Mouse (Mus musculus) CH12.LX (cell line): ENCODE measurements around the gene Gjc1. TPM values are rescaled to one million over a fixed set of nuclear protein-coding genes. Genes with fewer than 3 reads are reported as not detected.

ENCODE experiments used
- DNase-seq: peaks from one replicate; pipeline ENCODE4 v3.0.0-alpha.2; 2013; ENCODE audit errors: extremely low read depth
- H3K27ac ChIP-seq: 2 replicates; pipeline ENCODE4 v1.5.1; 2012; ENCODE audit warnings: low read depth, mild to moderate bottlenecking, control low read depth, moderate library complexity; ENCODE audit not compliant: insufficient read depth
- H3K27me3 ChIP-seq: replicated peaks from 2 replicates; pipeline ENCODE3; 2012; ENCODE audit warnings: inconsistent platforms
- H3K36me3 ChIP-seq, 2 experiments: replicated peaks in 1 of 2; 2 replicates each; pipeline versions ENCODE3 to v1.6.1; 2012; ENCODE audit warnings: inconsistent platforms in 1 of 2, low read length in 1 of 2, mild to moderate bottlenecking in 1 of 2, mixed read lengths in 1 of 2, moderate library complexity in 1 of 2; ENCODE audit not compliant: control insufficient read depth in 1 of 2, insufficient read depth in 1 of 2
- H3K4me1 ChIP-seq, 2 experiments: 2 replicates each; pipeline ENCODE4 v1.6.1; 2012; ENCODE audit warnings: inconsistent platforms in 1 of 2, moderate library complexity in 1 of 2; ENCODE audit not compliant: insufficient read depth in 2 of 2, control insufficient read depth in 1 of 2
- H3K4me2 ChIP-seq: 2 replicates; pipeline ENCODE4 v1.6.1; 2012; ENCODE audit warnings: low read depth, mild to moderate bottlenecking, control low read depth; ENCODE audit not compliant: poor library complexity, insufficient read depth, severe bottlenecking
- H3K4me3 ChIP-seq, 3 experiments: fragments of 150-350 bp in 1 of 3; sonication (generic) in 1 of 3; replicated peaks in 1 of 3; 2 replicates each; pipeline versions ENCODE3 to v1.5.1; 2011 to 2012; ENCODE audit warnings: low read depth in 2 of 3, low read length in 2 of 3, mild to moderate bottlenecking in 2 of 3, moderate library complexity in 2 of 3, control low read depth in 1 of 3, improper control_type of control experiment in 1 of 3, inconsistent platforms in 1 of 3, mixed read lengths in 1 of 3; ENCODE audit not compliant: poor library complexity in 1 of 3
- H3K79me2 ChIP-seq: replicated peaks from 2 replicates; pipeline ENCODE4 v1.6.1; 2012; ENCODE audit warnings: mild to moderate bottlenecking, moderate library complexity; ENCODE audit not compliant: control insufficient read depth, poor library complexity, insufficient read depth, severe bottlenecking; ENCODE audit errors: extremely low read depth
- H3K9ac ChIP-seq: 2 replicates; pipeline ENCODE4 v1.6.1; 2012; ENCODE audit warnings: low read depth, mild to moderate bottlenecking, control low read depth, moderate library complexity; ENCODE audit not compliant: insufficient read depth
- H3K9me3 ChIP-seq: replicated peaks from 2 replicates; pipeline ENCODE3; 2012; ENCODE audit warnings: low read length, inconsistent platforms, mixed read lengths
- E2F4 ChIP-seq: IDR thresholded peaks from 2 replicates; pipeline ENCODE4 v1.6.1; 2011; ENCODE audit warnings: low read depth, low read length, improper control_type of control experiment; ENCODE audit not compliant: insufficient replicate concordance
- ETS1 ChIP-seq: conservative IDR thresholded peaks from 2 replicates; pipeline ENCODE4 v1.6.1; 2012; ENCODE audit warnings: low read depth, mild to moderate bottlenecking, inconsistent platforms, low read length, improper control_type of control experiment, moderate library complexity
- JUND ChIP-seq: conservative IDR thresholded peaks from 2 replicates; pipeline ENCODE4 v1.6.1; 2011; ENCODE audit warnings: low read depth, low read length, improper control_type of control experiment
- MAFK ChIP-seq: IDR thresholded peaks from 2 replicates; pipeline ENCODE4 v1.6.1; 2011; ENCODE audit warnings: low read length, improper control_type of control experiment; ENCODE audit not compliant: insufficient replicate concordance
- MAZ ChIP-seq: IDR thresholded peaks from 2 replicates; pipeline ENCODE4 v1.6.1; 2012; ENCODE audit warnings: low read depth, mild to moderate bottlenecking, inconsistent platforms, low read length, improper control_type of control experiment, moderate library complexity
- MXI1 ChIP-seq: IDR thresholded peaks from 2 replicates; pipeline ENCODE4 v1.6.1; 2011; ENCODE audit warnings: mild to moderate bottlenecking, low read depth, low read length, improper control_type of control experiment
- MYC ChIP-seq: IDR thresholded peaks from 2 replicates; pipeline ENCODE4 v1.6.1; 2011; ENCODE audit warnings: low read depth, mild to moderate bottlenecking, improper control_type of control experiment, low read length
- NELFE ChIP-seq: IDR thresholded peaks from 2 replicates; pipeline ENCODE4 v1.6.1; 2011; ENCODE audit warnings: low read depth, low read length, improper control_type of control experiment
- NRF1 ChIP-seq: IDR thresholded peaks from 2 replicates; pipeline ENCODE4 v1.6.1; 2014; ENCODE audit warnings: low read depth, mild to moderate bottlenecking, inconsistent platforms, low read length, improper control_type of control experiment, moderate library complexity
- POLR2A ChIP-seq: IDR thresholded peaks from 2 replicates; pipeline ENCODE4 v1.6.1; 2011; ENCODE audit warnings: low read depth, mild to moderate bottlenecking, improper control_type of control experiment, low read length
- RAD21 ChIP-seq: IDR thresholded peaks from 2 replicates; pipeline ENCODE4 v1.6.1; 2011; ENCODE audit warnings: low read depth, mild to moderate bottlenecking, low read length, improper control_type of control experiment, moderate library complexity
- SIN3A ChIP-seq: IDR thresholded peaks from 2 replicates; pipeline ENCODE4 v1.6.1; 2012; ENCODE audit warnings: low read length, improper control_type of control experiment, inconsistent platforms
- TBP ChIP-seq: conservative IDR thresholded peaks from 2 replicates; pipeline ENCODE4 v1.6.1; 2011; ENCODE audit warnings: low read depth, low read length, improper control_type of control experiment
- TCF12 ChIP-seq: IDR thresholded peaks from 2 replicates; pipeline ENCODE4 v1.6.1; 2014; ENCODE audit warnings: low read depth, mild to moderate bottlenecking, inconsistent platforms, low read length, improper control_type of control experiment
- USF2 ChIP-seq: conservative IDR thresholded peaks from 2 replicates; pipeline ENCODE4 v1.6.1; 2011; ENCODE audit warnings: low read depth, low read length, improper control_type of control experiment
- ZC3H11A ChIP-seq: IDR thresholded peaks from 2 replicates; pipeline ENCODE4 v1.6.1; 2012; ENCODE audit warnings: low read depth, mild to moderate bottlenecking, inconsistent platforms, low read length, improper control_type of control experiment
- ZKSCAN1 ChIP-seq: IDR thresholded peaks from 2 replicates; pipeline ENCODE4 v1.6.1; 2012; ENCODE audit warnings: low read depth, inconsistent platforms, low read length, improper control_type of control experiment, borderline replicate concordance
- ZNF384 ChIP-seq: IDR thresholded peaks from 2 replicates; pipeline ENCODE4 v1.6.1; 2012; ENCODE audit warnings: low read depth, low read length, improper control_type of control experiment, inconsistent platforms
- dilution Hi-C: fragments of 300-500 bp; cut with MboI; formaldehyde crosslinking; loops from 2 replicates; pipeline ENCODE4 v1.14.3; 2020; ENCODE audit warnings: low sequenced_read_pairs; ENCODE audit not compliant: extremely low pct_unique_long_range_greater_than_20kb, extremely low pct_ligation_motif_present
- in situ Hi-C: fragments of 300-500 bp; cut with MboI; formaldehyde crosslinking; loops from 3 replicates; pipeline ENCODE4 v1.14.3; 2019; ENCODE audit warnings: low sequenced_read_pairs, low pct_ligation_motif_present, low pct_unique_long_range_greater_than_20kb, mixed read lengths
- polyA plus RNA-seq: library from polyadenylated mRNA; unstranded; fragments of >175 nt; gene quantifications from 2 replicates; pipeline ENCODE4 v1.2.1, GENCODE M21; 2012; ENCODE audit warnings: low read depth; ENCODE audit not compliant: insufficient read length
- total RNA-seq, 2 experiments: library from RNA; depleted of rRNA; stranded (reverse); fragments of 300-350 nt in 1 of 2; fragments of >200 nt in 1 of 2; gene quantifications; 2 replicates each; pipeline ENCODE4 v1.2.3; 2012 to 2014

The Gjc1 gene
- total and polyA plus RNA-seq, 3 experiments, result not detected

- H3K4me1 ChIP-seq, result 0 out of 4 replicates have a peak, but pooled peaks cover 0 to 2% of the 10 kb centered on the region in 2 experiments
- no peak for TF ChIP-seq ZKSCAN1
- no peak for TF ChIP-seq NELFE
- TF ChIP-seq E2F4, result no peak
- no peak for TF ChIP-seq USF2
- no peak for TF ChIP-seq JUND
- no peak for TF ChIP-seq SIN3A
- no peak for TF ChIP-seq TCF12
- H3K4me2 ChIP-seq, result no peak overlapping the region
- H3K27me3 ChIP-seq, result peaks cover 89% of the 10 kb centered on the region
- H3K27ac ChIP-seq, result no peak overlapping the region
- no peaks in the 10 kb centered on the region for H3K79me2 ChIP-seq
- no peaks in the 10 kb centered on the region for H3K36me3 ChIP-seq
- in situ Hi-C loops, result loop anchor here (5.0 kb wide), 1 partner anchor 61 kb away; no protein-coding TSS in a partner anchor
- peaks cover 11% of the 10 kb centered on the region for H3K9me3 ChIP-seq
- dilution Hi-C loops, result no loop called here
- no peak for DNase-seq
- no peak overlapping the region for H3K4me3 ChIP-seq
- H3K9ac ChIP-seq, result no peak overlapping the region
Observed at GRCm38 (mm10) chr11:102781523-102781922, 38.0 kb downstream of the Gjc1 start.

GRCm38 (mm10) chr11:102780986-102781351 lies 38.5 kb downstream of the Gjc1 start:
- no peak for DNase-seq
- H3K4me3 ChIP-seq, result no peak overlapping the region
- H3K36me3 ChIP-seq, result no peaks in the 10 kb centered on the region
- dilution Hi-C loops (no loop called here), in situ Hi-C loops (loop anchor here (5.0 kb wide), 1 partner anchor 61 kb away; no protein-coding TSS in a partner anchor)
- peaks cover 12% of the 10 kb centered on the region for H3K9me3 ChIP-seq
- no peak overlapping the region for H3K27ac ChIP-seq
- no peak overlapping the region for H3K9ac ChIP-seq
- 0 out of 4 replicates have a peak, but pooled peaks cover 0 to 2% of the 10 kb centered on the region in 2 experiments for H3K4me1 ChIP-seq
- no peak for TF ChIP-seq ZC3H11A
- TF ChIP-seq ZNF384, result no peak
- TF ChIP-seq MAZ, result no peak
- TF ChIP-seq MXI1, result no peak
- TF ChIP-seq POLR2A, result no peak
- TF ChIP-seq USF2, result no peak
- TF ChIP-seq MYC, result no peak
- no peak for TF ChIP-seq ZKSCAN1
- TF ChIP-seq NRF1, result no peak
- peaks cover 92% of the 10 kb centered on the region for H3K27me3 ChIP-seq
- no peaks in the 10 kb centered on the region for H3K79me2 ChIP-seq
- no peak overlapping the region for H3K4me2 ChIP-seq

GRCm38 (mm10) chr11:102780271-102780985 lies 39.1 kb downstream of the Gjc1 start:
- Histone ChIP-seq H3K4me1 (0 out of 4 replicates have a peak, but pooled peaks cover 0 to 2% of the 10 kb centered on the region in 2 experiments), H3K4me3 (no peak overlapping the region), H3K27me3 (peaks cover 94% of the 10 kb centered on the region), H3K36me3 (no peaks in the 10 kb centered on the region), H3K27ac (no peak overlapping the region), H3K9me3 (peaks cover 12% of the 10 kb centered on the region), H3K9ac (no peak overlapping the region), H3K79me2 (no peaks in the 10 kb centered on the region), H3K4me2 (no peak overlapping the region)
- dilution Hi-C loops (no loop called here), in situ Hi-C loops (loop anchor here (5.0 kb wide), 1 partner anchor 62 kb away; no protein-coding TSS in a partner anchor)
- no peak for DNase-seq
- no peak for TF ChIP-seq ETS1
- no peak for TF ChIP-seq ZKSCAN1
- no peak for TF ChIP-seq RAD21
- TF ChIP-seq MXI1, result no peak
- TF ChIP-seq NRF1, result no peak
- TF ChIP-seq TBP, result no peak
- TF ChIP-seq MAFK, result no peak
- TF ChIP-seq SIN3A, result no peak
